Mouse (Mus musculus) myocyte (in vitro differentiated cells): Measurements from ENCODE around the gene Gm10959. TPM values are rescaled to one million over a fixed set of nuclear protein-coding genes. Genes with fewer than 3 reads are reported as not detected.

Experiments used
- H3K27me3 ChIP-seq: one replicate; pipeline ENCODE4 v1.6.1; 2011; ENCODE audit not compliant: control insufficient read depth, insufficient read depth, insufficient read length
- H3K36me3 ChIP-seq: one replicate; pipeline ENCODE4 v1.6.1; 2011; ENCODE audit not compliant: control insufficient read depth, insufficient read depth
- H3K4me2 ChIP-seq: one replicate; pipeline ENCODE4 v1.6.1; 2011; ENCODE audit warnings: low read depth, control low read depth
- H3K4me3 ChIP-seq: one replicate; pipeline ENCODE4 v1.5.1; 2011; ENCODE audit warnings: mild to moderate bottlenecking, control low read depth, moderate library complexity
- H3K79me2 ChIP-seq: one replicate; pipeline ENCODE4 v1.6.1; 2011; ENCODE audit not compliant: control insufficient read depth, insufficient read depth
- H3ac ChIP-seq: one replicate; pipeline ENCODE4 v1.6.1; 2011; ENCODE audit not compliant: control insufficient read depth, insufficient read length
- CEBPB ChIP-seq: IDR thresholded peaks from 2 replicates; pipeline ENCODE4 v1.6.1; 2011; ENCODE audit warnings: mild to moderate bottlenecking, moderate library complexity; ENCODE audit not compliant: poor library complexity, insufficient read depth, severe bottlenecking
- E2F4 ChIP-seq: IDR thresholded peaks from one replicate; pipeline ENCODE4 v1.6.1; 2011; ENCODE audit warnings: mild to moderate bottlenecking, control low read depth, moderate library complexity; ENCODE audit not compliant: insufficient read depth
- MAX ChIP-seq: IDR thresholded peaks from one replicate; pipeline ENCODE4 v1.6.1; 2011; ENCODE audit warnings: low read depth, mild to moderate bottlenecking, control low read depth
- MYOD1 ChIP-seq, 3 experiments: IDR thresholded peaks; one replicate each; pipeline ENCODE4 v1.6.1; 2011; ENCODE audit warnings: control low read depth in 2 of 3, low read depth in 2 of 3, mild to moderate bottlenecking in 2 of 3, moderate library complexity in 1 of 3; ENCODE audit not compliant: insufficient read length in 2 of 3, control insufficient read depth in 1 of 3
- MYOG ChIP-seq, 3 experiments: IDR thresholded peaks; one replicate each; pipeline ENCODE4 v1.6.1; 2011; ENCODE audit warnings: control low read depth in 2 of 3, low read depth in 2 of 3, mild to moderate bottlenecking in 2 of 3; ENCODE audit not compliant: insufficient read length in 2 of 3, control insufficient read depth in 1 of 3, insufficient read depth in 1 of 3
- POLR2A ChIP-seq: IDR thresholded peaks from one replicate; pipeline ENCODE4 v1.6.1; 2011; ENCODE audit warnings: low read depth, mild to moderate bottlenecking, control low read depth, moderate library complexity; ENCODE audit not compliant: insufficient read length
- POLR2AphosphoS2 ChIP-seq: IDR thresholded peaks from one replicate; pipeline ENCODE4 v1.6.1; 2011; ENCODE audit warnings: low read depth, control low read depth; ENCODE audit not compliant: insufficient read length
- REST ChIP-seq: IDR thresholded peaks from one replicate; pipeline ENCODE4 v1.6.1; 2011; ENCODE audit warnings: mild to moderate bottlenecking, control low read depth, moderate library complexity; ENCODE audit not compliant: insufficient read depth, insufficient read length
- SRF ChIP-seq: IDR thresholded peaks from one replicate; pipeline ENCODE4 v1.6.1; 2011; ENCODE audit warnings: low read depth; ENCODE audit not compliant: control insufficient read depth, insufficient read length
- TCF12 ChIP-seq: IDR thresholded peaks from one replicate; pipeline ENCODE4 v1.6.1; 2011; ENCODE audit warnings: mild to moderate bottlenecking, control low read depth; ENCODE audit not compliant: poor library complexity, insufficient read depth, severe bottlenecking
- TCF3 ChIP-seq: IDR thresholded peaks from one replicate; pipeline ENCODE4 v1.6.1; 2011; ENCODE audit warnings: low read depth, control low read depth; ENCODE audit not compliant: insufficient read length
- USF1 ChIP-seq: IDR thresholded peaks from one replicate; pipeline ENCODE4 v1.6.1; 2011; ENCODE audit warnings: low read depth, mild to moderate bottlenecking, control low read depth, moderate library complexity
- polyA plus RNA-seq: library from polyadenylated mRNA; unstranded; fragments of >200 nt; fragmentation: generic; extraction: Trizol; gene quantifications from one replicate; pipeline ENCODE4 v1.2.1, GENCODE M21; 2012; ENCODE audit warnings: missing spikeins

Gm10959 gene
- not detected for polyA plus RNA-seq

DNA sequence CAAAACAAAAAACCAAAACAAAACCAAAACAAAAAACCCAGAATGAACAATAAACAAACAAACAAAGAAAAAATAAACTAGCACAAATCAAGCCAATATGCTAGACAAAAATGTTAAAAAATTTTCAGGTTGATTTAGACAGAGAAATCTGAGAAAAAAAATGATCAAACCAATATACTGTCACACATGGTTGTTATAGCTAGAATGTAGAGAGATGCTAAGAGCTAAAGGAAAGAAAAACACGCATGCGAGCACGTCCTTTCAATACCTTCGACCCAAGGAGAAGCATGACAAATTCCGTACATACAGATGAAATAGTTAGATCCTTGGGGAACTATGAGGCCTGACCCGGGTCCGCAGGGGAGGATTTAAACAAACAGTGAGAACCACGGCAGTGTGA, at the start of gene Gm10959:
Gene Gm10959 (minus strand): TSS at position 101 of the 400 bp plus-strand sequence.
- no peaks in the 10 kb centered on the region for H3K79me2 ChIP-seq
- no peak within 1 kb of the TSS for H3K4me3 ChIP-seq
- no peak within 1 kb of the TSS for H3K4me2 ChIP-seq
- no peak within 1 kb of the TSS for H3ac ChIP-seq
- H3K27me3 ChIP-seq: no peaks in the 10 kb centered on the region
- no peak for TF ChIP-seq POLR2A
- TF ChIP-seq E2F4: no peak
- TF ChIP-seq CEBPB: no peak
- no peak for TF ChIP-seq MAX
- TF ChIP-seq POLR2AphosphoS2: no peak
- TF ChIP-seq SRF: no peak
- TF ChIP-seq TCF12: no peak
- no peaks in the 10 kb centered on the region for H3K36me3 ChIP-seq

DNA sequence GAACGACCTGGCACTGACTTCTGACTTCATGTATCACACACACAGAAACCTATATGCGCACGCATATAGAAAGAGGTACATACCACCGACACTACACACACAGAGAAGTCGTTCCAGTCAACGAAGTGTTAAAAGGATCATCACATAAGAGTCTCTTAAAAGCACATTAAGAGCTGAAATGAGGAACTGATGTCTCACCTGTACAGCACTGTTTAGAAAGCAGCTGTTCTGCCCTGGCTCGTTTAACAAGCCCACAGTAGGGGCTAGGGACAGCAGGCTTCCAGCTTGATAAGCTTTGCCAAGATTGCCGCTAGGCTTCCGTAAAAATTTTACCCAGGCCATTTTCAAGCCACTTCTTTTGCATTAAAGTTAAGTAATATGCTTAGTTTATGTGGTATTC, 49.2 kb upstream of the Gm10959 start:
- no peak overlapping the region for H3ac ChIP-seq
- peaks cover 4% of the 10 kb centered on the region for H3K79me2 ChIP-seq
- H3K4me2 ChIP-seq: no peak overlapping the region
- no peaks in the 10 kb centered on the region for H3K27me3 ChIP-seq
- H3K4me3 ChIP-seq: no peak overlapping the region
- TF ChIP-seq MYOG (IDR thresholded peaks at IDR 0.05; ENCODE audit: control insufficient read depth in 1 of 3, insufficient read depth in 1 of 3, insufficient read length in 2 of 3, low read depth in 2 of 3): no peak
- no peak for TF ChIP-seq POLR2AphosphoS2
- TF ChIP-seq MAX: no peak
- TF ChIP-seq CEBPB: no peak
- no peak for TF ChIP-seq POLR2A
- no peak for TF ChIP-seq SRF
- TF ChIP-seq E2F4: no peak
- TF ChIP-seq TCF12: no peak
- TF ChIP-seq TCF3: no peak
- TF ChIP-seq REST: no peak
- no peak for TF ChIP-seq USF1
- H3K36me3 ChIP-seq: peaks cover 26% of the 10 kb centered on the region

DNA sequence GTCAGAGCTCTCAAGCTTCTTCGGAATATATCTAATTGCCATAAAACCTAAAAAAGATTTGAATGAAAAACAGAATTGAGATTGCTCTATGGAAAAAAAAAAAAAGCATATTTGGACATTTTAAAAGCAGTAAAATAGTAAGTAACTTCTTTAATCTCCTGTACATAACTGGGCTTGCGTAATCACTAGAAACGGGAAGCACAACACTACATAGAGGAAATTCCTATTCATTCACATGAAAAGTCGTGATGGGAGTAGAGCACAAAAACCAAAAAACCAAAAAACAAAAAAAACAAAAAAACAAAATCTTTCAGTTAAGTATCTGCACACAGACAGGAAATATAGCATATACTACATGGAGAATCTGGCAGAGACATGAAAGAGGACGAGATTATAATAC, 45.1 kb upstream of the Gm10959 start:
- TF ChIP-seq REST (no peak), MYOG (IDR thresholded peaks at IDR 0.05; ENCODE audit: control insufficient read depth in 1 of 3, insufficient read depth in 1 of 3, insufficient read length in 2 of 3, low read depth in 2 of 3) (no peak)
- Histone ChIP-seq H3K36me3 (peaks cover 42% of the 10 kb centered on the region), H3K4me2 (no peak overlapping the region), H3K79me2 (no peaks in the 10 kb centered on the region), H3K27me3 (no peaks in the 10 kb centered on the region), H3ac (no peak overlapping the region), H3K4me3 (no peak overlapping the region)

DNA sequence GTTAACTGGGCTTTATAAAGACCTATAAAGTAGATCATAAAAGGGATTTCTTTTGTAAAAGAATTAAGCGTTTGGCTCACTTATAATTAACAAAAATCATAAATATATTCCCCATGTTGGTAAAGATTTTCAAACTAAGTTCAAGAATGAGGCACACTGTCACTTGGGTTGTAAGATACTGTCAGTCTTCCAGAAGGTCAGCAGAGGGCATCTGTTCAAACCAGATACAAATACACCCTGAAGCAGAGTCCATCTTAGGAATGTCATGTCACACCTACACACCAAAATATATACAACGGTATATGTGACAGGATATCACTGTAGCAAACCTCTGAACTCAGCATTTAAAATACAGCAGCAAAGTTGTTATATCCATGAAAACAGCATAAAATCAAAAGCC, 31.0 kb upstream of the Gm10959 start:
- H3K27me3 ChIP-seq: no peaks in the 10 kb centered on the region
- H3K36me3 ChIP-seq: peaks cover 29% of the 10 kb centered on the region
- H3ac ChIP-seq: no peak overlapping the region
- H3K4me2 ChIP-seq: no peak overlapping the region
- no peak for TF ChIP-seq TCF12
- no peak for TF ChIP-seq MAX
- no peak for TF ChIP-seq USF1
- TF ChIP-seq CEBPB: no peak
- no peak for TF ChIP-seq REST
- no peak for TF ChIP-seq TCF3
- no peak for TF ChIP-seq MYOD1 (IDR thresholded peaks at IDR 0.05; ENCODE audit: control insufficient read depth in 1 of 3, insufficient read length in 2 of 3, low read depth in 2 of 3)
- TF ChIP-seq POLR2A: no peak
- TF ChIP-seq MYOG (IDR thresholded peaks at IDR 0.05; ENCODE audit: control insufficient read depth in 1 of 3, insufficient read depth in 1 of 3, insufficient read length in 2 of 3, low read depth in 2 of 3): no peak
- TF ChIP-seq POLR2AphosphoS2: no peak
- no peak for TF ChIP-seq E2F4
- TF ChIP-seq SRF: no peak
- H3K4me3 ChIP-seq: no peak overlapping the region
- H3K79me2 ChIP-seq: no peaks in the 10 kb centered on the region

DNA sequence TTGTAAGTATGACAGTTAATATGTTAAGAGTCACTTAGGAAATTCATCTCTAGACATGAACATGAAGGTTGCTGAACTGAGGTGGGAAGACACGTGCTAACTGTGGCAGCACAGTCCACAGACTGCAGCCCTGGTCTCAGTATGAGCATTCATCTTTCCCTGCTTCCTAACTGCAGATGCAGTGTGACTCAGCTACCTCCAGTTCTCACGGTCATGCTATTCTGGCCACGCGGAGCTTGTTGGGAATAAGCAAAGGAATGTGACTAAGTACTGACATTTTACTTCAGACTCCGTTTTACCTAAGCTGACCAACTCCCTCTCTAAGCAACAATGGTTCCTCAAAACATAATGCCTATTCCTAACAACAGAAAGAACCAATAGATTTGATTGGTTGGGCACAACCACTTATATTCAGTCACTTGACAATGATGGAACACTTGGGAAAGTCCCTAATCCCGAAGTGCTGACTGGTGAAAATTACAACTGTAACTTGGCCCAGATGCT, 24.3 kb upstream of the Gm10959 start:
- Histone ChIP-seq H3K27me3 (no peaks in the 10 kb centered on the region), H3K4me3 (no peak overlapping the region), H3K4me2 (no peak overlapping the region), H3K36me3 (peaks cover 17% of the 10 kb centered on the region), H3K79me2 (no peaks in the 10 kb centered on the region), H3ac (no peak overlapping the region)
- TF ChIP-seq TCF12 (no peak), CEBPB (no peak), POLR2A (no peak), MAX (no peak), REST (no peak), TCF3 (no peak), MYOD1 (IDR thresholded peaks at IDR 0.05; ENCODE audit: control insufficient read depth in 1 of 3, insufficient read length in 2 of 3, low read depth in 2 of 3) (no peak), POLR2AphosphoS2 (no peak), E2F4 (no peak), USF1 (no peak), SRF (no peak), MYOG (IDR thresholded peaks at IDR 0.05; ENCODE audit: control insufficient read depth in 1 of 3, insufficient read depth in 1 of 3, insufficient read length in 2 of 3, low read depth in 2 of 3) (no peak)
